Mouse (Mus musculus): ENCODE data around the gene Atp2c2. TPM values are rescaled to one million over a fixed set of nuclear protein-coding genes. Genes with fewer than 3 reads are reported as not detected.

The Atp2c2 gene
- polyA plus RNA-seq, 1 experiment from 2014 or later: 0.32 TPM

DNA sequence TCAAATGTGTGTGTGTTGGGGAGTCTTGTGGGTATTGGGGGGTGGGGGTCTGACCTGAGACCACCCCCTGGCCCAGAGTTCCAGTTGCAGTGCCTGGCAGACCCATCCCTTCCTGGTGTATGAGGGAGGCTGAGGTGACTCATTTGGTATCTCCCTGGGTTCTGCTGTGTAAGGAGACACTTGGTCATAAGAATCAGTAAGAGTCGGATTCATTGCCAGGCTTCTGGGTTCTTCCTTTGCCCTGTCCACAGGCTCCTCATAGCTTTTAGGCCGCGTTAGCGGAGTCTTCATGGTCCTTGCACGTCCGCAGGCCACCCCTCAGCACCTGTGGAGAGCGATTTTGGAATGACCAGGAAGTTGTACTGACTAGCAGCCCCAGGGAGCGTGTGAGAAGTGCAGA, 8.7 kb downstream of the Atp2c2 start:
- WGBS: 88% methylated on average over 8 of the region's 8 CpGs
- Histone ChIP-seq H3K36me3 (no peaks in the 10 kb centered on the region), H3K27ac (replicated peaks) (no peak overlapping the region), H3K9me3 (no peaks in the 10 kb centered on the region), H3K4me1 (replicated peaks) (peaks cover 8% of the 10 kb centered on the region; the same call in 1 of the 2 replicates), H3K27me3 (no peaks in the 10 kb centered on the region), H3K4me2 (no peak overlapping the region), H3K9ac (no peak overlapping the region), H3K4me3 (no peak overlapping the region)
- ATAC-seq (ENCODE audit: low FRiP score, low read depth): no peak

- ATAC-seq (ENCODE audit: low FRiP score, low read depth): no peak
- Histone ChIP-seq H3K4me2 (no peak overlapping the region), H3K4me3 (no peak overlapping the region), H3K27ac (replicated peaks) (no peak overlapping the region), H3K36me3 (no peaks in the 10 kb centered on the region), H3K27me3 (no peaks in the 10 kb centered on the region), H3K9me3 (no peaks in the 10 kb centered on the region), H3K4me1 (replicated peaks) (peaks cover 8% of the 10 kb centered on the region; the same call in 1 of the 2 replicates), H3K9ac (no peak overlapping the region)
- WGBS: 64% methylated on average over 14 of the region's 14 CpGs
These were observed 9.3 kb downstream of the Atp2c2 start for GRCm38 (mm10) chr8:119708878-119709702.

- Histone ChIP-seq H3K9ac (no peak overlapping the region), H3K4me2 (no peak overlapping the region), H3K27ac (replicated peaks) (no peak overlapping the region), H3K27me3 (no peaks in the 10 kb centered on the region), H3K4me1 (replicated peaks) (peaks cover 8% of the 10 kb centered on the region; the same call in 1 of the 2 replicates), H3K9me3 (no peaks in the 10 kb centered on the region), H3K4me3 (no peak overlapping the region), H3K36me3 (no peaks in the 10 kb centered on the region)
- ATAC-seq (ENCODE audit: low FRiP score, low read depth): no peak
- 64% methylated on average over 11 of the region's 11 CpGs for whole genome bisulfite sequencing
These were observed 9.9 kb downstream of the Atp2c2 start for GRCm38 (mm10) chr8:119709703-119710093.

- 76% methylated on average over 6 of the region's 6 CpGs for WGBS
- no peak overlapping the region for H3K4me3 ChIP-seq
- no peaks in the 10 kb centered on the region for H3K27me3 ChIP-seq
- peaks cover 10% of the 10 kb centered on the region; the same call in 1 of the 2 replicates for H3K4me1 ChIP-seq (replicated peaks)
- ATAC-seq (ENCODE audit: low FRiP score, low read depth): no peak
- no peak overlapping the region for H3K9ac ChIP-seq
- no peak overlapping the region for H3K27ac ChIP-seq (replicated peaks)
- no peaks in the 10 kb centered on the region for H3K9me3 ChIP-seq
- H3K36me3 ChIP-seq: no peaks in the 10 kb centered on the region
- H3K4me2 ChIP-seq: no peak overlapping the region
These were observed 12.4 kb downstream of the Atp2c2 start for GRCm38 (mm10) chr8:119712226-119712625.

GRCm38 (mm10) chr8:119713421-119713820, 13.6 kb downstream of the Atp2c2 start:
- Histone ChIP-seq H3K9ac (no peak overlapping the region), H3K9me3 (no peaks in the 10 kb centered on the region), H3K4me1 (replicated peaks) (peaks cover 10% of the 10 kb centered on the region; the same call in 1 of the 2 replicates), H3K27me3 (no peaks in the 10 kb centered on the region), H3K27ac (replicated peaks) (no peak overlapping the region), H3K4me2 (no peak overlapping the region), H3K4me3 (no peak overlapping the region), H3K36me3 (no peaks in the 10 kb centered on the region)
- WGBS: 79% methylated on average over 5 of the region's 5 CpGs
- ATAC-seq (ENCODE audit: low FRiP score, low read depth): no peak

DNA sequence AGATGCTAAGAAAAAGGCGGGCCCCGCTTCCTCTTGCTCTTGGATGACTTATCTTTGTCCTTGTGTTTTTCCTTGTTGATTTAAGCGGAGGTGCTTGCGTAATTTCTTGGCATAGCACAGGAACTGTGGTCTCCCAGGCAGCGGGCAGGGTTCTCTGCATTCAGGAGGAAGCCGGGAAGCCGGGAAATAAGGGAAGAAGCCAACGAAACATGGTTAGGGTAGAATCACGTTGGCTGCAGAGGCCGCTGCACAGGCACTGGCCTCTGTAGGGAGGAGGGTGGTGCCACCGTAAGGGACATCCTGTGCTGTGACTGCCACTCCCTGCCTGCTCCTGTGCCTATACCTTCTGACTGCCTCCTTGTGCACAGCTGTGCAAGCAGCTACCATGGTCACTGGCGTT, 15.4 kb downstream of the Atp2c2 start:
- H3K9ac ChIP-seq: no peak overlapping the region
- H3K4me1 ChIP-seq (replicated peaks): peaks cover 2% of the 10 kb centered on the region; the same call in 1 of the 2 replicates
- H3K4me2 ChIP-seq: no peak overlapping the region
- H3K27me3 ChIP-seq: no peaks in the 10 kb centered on the region
- no peak overlapping the region for H3K4me3 ChIP-seq
- no peak for ATAC-seq (ENCODE audit: low FRiP score, low read depth)
- no peaks in the 10 kb centered on the region for H3K36me3 ChIP-seq
- H3K9me3 ChIP-seq: no peaks in the 10 kb centered on the region
- H3K27ac ChIP-seq (replicated peaks): no peak overlapping the region
- WGBS: 72% methylated on average over 12 of the region's 12 CpGs

- Histone ChIP-seq H3K4me1 (replicated peaks) (peaks cover 2% of the 10 kb centered on the region; the same call in 1 of the 2 replicates), H3K4me2 (no peak overlapping the region), H3K27me3 (no peaks in the 10 kb centered on the region), H3K9me3 (no peaks in the 10 kb centered on the region), H3K27ac (replicated peaks) (no peak overlapping the region), H3K36me3 (no peaks in the 10 kb centered on the region), H3K9ac (no peak overlapping the region), H3K4me3 (no peak overlapping the region)
- no peak for ATAC-seq (ENCODE audit: low FRiP score, low read depth)
These were observed 17.0 kb downstream of the Atp2c2 start for GRCm38 (mm10) chr8:119716730-119717299.

- no peak overlapping the region for H3K27ac ChIP-seq (replicated peaks)
- no peak overlapping the region for H3K4me2 ChIP-seq
- H3K9me3 ChIP-seq: no peaks in the 10 kb centered on the region
- no peaks in the 10 kb centered on the region for H3K36me3 ChIP-seq
- ATAC-seq (ENCODE audit: low FRiP score, low read depth): no peak
- no peaks in the 10 kb centered on the region for H3K27me3 ChIP-seq
- WGBS: 62% methylated on average over 9 of the region's 9 CpGs
- no peak overlapping the region for H3K4me3 ChIP-seq
- H3K4me1 ChIP-seq (replicated peaks): peaks cover 2% of the 10 kb centered on the region; the same call in 1 of the 2 replicates
- no peak overlapping the region for H3K9ac ChIP-seq
These were observed 18.0 kb downstream of the Atp2c2 start for GRCm38 (mm10) chr8:119717765-119718164.

DNA sequence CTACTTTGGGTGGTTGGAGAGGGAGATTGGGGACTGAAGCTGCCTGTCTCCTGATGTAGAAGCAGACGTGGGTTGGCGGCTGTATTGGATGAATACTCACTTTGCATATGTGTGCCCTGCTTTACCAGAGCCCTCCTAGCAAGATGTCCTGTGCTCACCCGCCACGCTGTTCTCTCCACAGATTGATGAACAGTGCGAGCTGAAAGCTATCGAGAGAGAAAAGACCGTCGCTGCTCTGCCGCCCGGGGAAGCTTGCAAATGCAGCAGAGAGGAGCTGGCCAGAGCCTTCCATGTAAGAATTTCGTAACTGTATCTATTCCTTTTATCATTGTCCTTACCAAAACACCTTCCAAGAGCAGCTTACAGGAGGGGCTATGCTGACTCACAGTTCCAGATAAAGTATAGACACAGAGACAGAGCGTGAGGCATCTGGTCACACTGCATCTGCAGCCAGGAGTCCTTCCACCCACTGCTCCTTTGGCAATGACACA, 19.2 kb downstream of the Atp2c2 start:
- H3K9me3 ChIP-seq: no peaks in the 10 kb centered on the region
- no peak overlapping the region for H3K27ac ChIP-seq (replicated peaks)
- no peak overlapping the region for H3K9ac ChIP-seq
- WGBS: 40% methylated on average over 12 of the region's 12 CpGs
- H3K4me2 ChIP-seq: no peak overlapping the region
- H3K4me3 ChIP-seq: no peak overlapping the region
- peaks cover 2% of the 10 kb centered on the region; the same call in 1 of the 2 replicates for H3K4me1 ChIP-seq (replicated peaks)
- no peaks in the 10 kb centered on the region for H3K36me3 ChIP-seq
- ATAC-seq (ENCODE audit: low FRiP score, low read depth): no peak
- no peaks in the 10 kb centered on the region for H3K27me3 ChIP-seq

- no peak for ATAC-seq (ENCODE audit: low FRiP score, low read depth)
- Histone ChIP-seq H3K27ac (replicated peaks) (no peak overlapping the region), H3K27me3 (no peaks in the 10 kb centered on the region), H3K9me3 (no peaks in the 10 kb centered on the region), H3K4me3 (no peak overlapping the region), H3K9ac (no peak overlapping the region), H3K4me2 (no peak overlapping the region), H3K36me3 (no peaks in the 10 kb centered on the region), H3K4me1 (replicated peaks) (no peaks in the 10 kb centered on the region; the same call in 1 of the 2 replicates)
- 53% methylated on average over 6 of the region's 6 CpGs for WGBS
These were observed 22.5 kb downstream of the Atp2c2 start for GRCm38 (mm10) chr8:119722348-119722747.

DNA sequence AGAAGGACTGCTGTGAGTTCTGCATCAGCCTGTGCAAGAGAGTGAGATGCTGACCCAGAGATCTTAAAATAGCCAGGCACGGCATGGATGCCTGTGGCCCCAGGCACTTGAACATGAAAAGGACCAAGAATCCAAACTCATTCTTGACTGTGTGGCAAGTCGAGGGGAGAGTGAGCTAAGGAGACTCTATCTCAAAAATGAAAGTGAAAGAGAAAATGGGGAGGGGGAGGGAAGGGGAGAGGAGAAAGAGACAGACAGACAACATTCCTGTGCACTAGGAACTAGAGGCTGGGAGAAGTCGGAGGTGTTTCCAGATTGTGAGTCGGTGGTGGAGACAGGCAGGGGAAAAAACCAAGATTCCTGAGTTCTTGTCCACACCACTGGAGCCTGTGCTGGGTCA, 23.9 kb downstream of the Atp2c2 start:
- no peaks in the 10 kb centered on the region; the same call in 1 of the 2 replicates for H3K4me1 ChIP-seq (replicated peaks)
- no peak for ATAC-seq (ENCODE audit: low FRiP score, low read depth)
- H3K4me3 ChIP-seq: no peak overlapping the region
- H3K36me3 ChIP-seq: no peaks in the 10 kb centered on the region
- no peak overlapping the region for H3K9ac ChIP-seq
- H3K9me3 ChIP-seq: no peaks in the 10 kb centered on the region
- H3K27ac ChIP-seq (replicated peaks): no peak overlapping the region
- H3K4me2 ChIP-seq: no peak overlapping the region
- H3K27me3 ChIP-seq: no peaks in the 10 kb centered on the region
- 78% methylated on average over 4 of the region's 4 CpGs for WGBS

- H3K4me2 ChIP-seq: no peak overlapping the region
- H3K4me3 ChIP-seq: no peak overlapping the region
- H3K9me3 ChIP-seq: no peaks in the 10 kb centered on the region
- H3K36me3 ChIP-seq: no peaks in the 10 kb centered on the region
- no peak overlapping the region for H3K27ac ChIP-seq (replicated peaks)
- no peak overlapping the region for H3K9ac ChIP-seq
- ATAC-seq (ENCODE audit: low FRiP score, low read depth): no peak
- 85% methylated on average over 6 of the region's 6 CpGs for WGBS
- H3K4me1 ChIP-seq (replicated peaks): no peaks in the 10 kb centered on the region
- no peaks in the 10 kb centered on the region for H3K27me3 ChIP-seq
These were observed 24.8 kb downstream of the Atp2c2 start for GRCm38 (mm10) chr8:119724596-119724995.
